Mouse (Mus musculus): Measurements from ENCODE around the gene Stard13. TPM values are rescaled to one million over a fixed set of nuclear protein-coding genes. Genes with fewer than 3 reads are reported as not detected.
A peak's percentile ranks its signal among the peaks of the same experiment; 100 is the strongest.

Stard13 gene
- polyA plus RNA-seq, 1 experiment from 2014 or later, result 3.4 TPM

- Histone ChIP-seq H3K4me1 (replicated peaks) (peaks cover 7% of the 10 kb centered on the region; the same call in 1 of the 2 replicates), H3K9me3 (no peaks in the 10 kb centered on the region), H3K4me3 (no peak overlapping the region), H3K27ac (no peak overlapping the region), H3K36me3 (no peaks in the 10 kb centered on the region), H3K27me3 (ENCODE audit: insufficient read depth, poor library complexity, severe bottlenecking) (no peaks in the 10 kb centered on the region)
- WGBS, result 82% methylated on average over 3 of the region's 3 CpGs
- DNase-seq (ENCODE audit: low spot score), result no peak
These were observed 63.4 kb downstream of the Stard13 start for GRCm38 (mm10) chr5:151170168-151170750.

DNA sequence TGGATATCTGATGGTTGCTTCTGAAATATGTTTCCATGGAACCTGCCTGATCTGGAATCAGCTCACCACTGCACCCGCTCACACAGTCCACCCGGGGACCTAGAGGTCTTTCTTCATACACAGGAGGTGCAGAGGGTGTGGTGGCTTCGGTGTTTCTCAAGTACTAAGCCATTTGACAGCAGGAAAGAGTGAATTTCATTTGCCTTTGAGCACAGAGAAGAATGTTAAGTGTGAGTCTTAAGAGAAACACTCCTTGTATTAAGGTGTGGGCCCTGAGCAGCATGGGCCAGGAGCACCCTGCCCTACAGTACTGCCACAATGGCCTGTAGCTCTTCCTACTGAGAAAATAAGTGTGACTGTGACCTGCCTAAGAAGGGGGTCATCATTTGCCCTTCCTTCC, 65.4 kb downstream of the Stard13 start:
- Histone ChIP-seq H3K4me1 (replicated peaks) (peaks cover 18% of the 10 kb centered on the region), H3K36me3 (no peaks in the 10 kb centered on the region), H3K27me3 (ENCODE audit: insufficient read depth, poor library complexity, severe bottlenecking) (no peaks in the 10 kb centered on the region), H3K9me3 (no peaks in the 10 kb centered on the region), H3K4me3 (no peak overlapping the region), H3K27ac (no peak overlapping the region)
- WGBS, result 94% methylated on average over 3 of the region's 3 CpGs
- DNase-seq (ENCODE audit: low spot score), result no peak

GRCm38 (mm10) chr5:151167641-151168040, 66.0 kb downstream of the Stard13 start:
- Histone ChIP-seq H3K36me3 (no peaks in the 10 kb centered on the region), H3K4me3 (no peak overlapping the region), H3K27ac (no peak overlapping the region), H3K9me3 (no peaks in the 10 kb centered on the region), H3K4me1 (replicated peaks) (peaks cover 18% of the 10 kb centered on the region), H3K27me3 (ENCODE audit: insufficient read depth, poor library complexity, severe bottlenecking) (no peaks in the 10 kb centered on the region)
- DNase-seq (ENCODE audit: low spot score), result no peak
- WGBS, result 84% methylated on average over 6 of the region's 6 CpGs

DNA sequence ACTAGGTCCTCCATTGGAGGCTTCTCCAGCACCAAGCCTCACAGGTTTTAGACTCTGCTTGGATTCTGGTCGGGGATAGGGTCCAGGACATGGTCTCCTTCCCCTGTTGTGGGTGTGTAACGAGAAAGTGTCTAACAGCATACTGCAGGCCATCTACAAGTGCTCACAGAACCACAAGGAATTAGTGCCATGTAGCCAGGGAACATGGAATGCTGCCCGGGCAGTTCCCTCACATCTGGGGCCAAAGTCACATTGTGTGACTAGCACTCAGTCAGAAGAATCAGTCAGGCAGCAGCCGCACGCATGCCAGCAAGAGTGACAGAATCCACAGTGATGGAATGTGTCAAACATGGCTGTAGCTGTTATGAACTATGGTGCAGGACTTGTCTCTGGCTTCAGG, 67.4 kb downstream of the Stard13 start:
- Histone ChIP-seq H3K27ac (no peak overlapping the region), H3K4me1 (replicated peaks) (peaks cover 18% of the 10 kb centered on the region), H3K27me3 (ENCODE audit: insufficient read depth, poor library complexity, severe bottlenecking) (no peaks in the 10 kb centered on the region), H3K4me3 (no peak overlapping the region), H3K9me3 (no peaks in the 10 kb centered on the region), H3K36me3 (no peaks in the 10 kb centered on the region)
- 83% methylated on average over 5 of the region's 5 CpGs for WGBS
- no peak for DNase-seq (ENCODE audit: low spot score)

DNA sequence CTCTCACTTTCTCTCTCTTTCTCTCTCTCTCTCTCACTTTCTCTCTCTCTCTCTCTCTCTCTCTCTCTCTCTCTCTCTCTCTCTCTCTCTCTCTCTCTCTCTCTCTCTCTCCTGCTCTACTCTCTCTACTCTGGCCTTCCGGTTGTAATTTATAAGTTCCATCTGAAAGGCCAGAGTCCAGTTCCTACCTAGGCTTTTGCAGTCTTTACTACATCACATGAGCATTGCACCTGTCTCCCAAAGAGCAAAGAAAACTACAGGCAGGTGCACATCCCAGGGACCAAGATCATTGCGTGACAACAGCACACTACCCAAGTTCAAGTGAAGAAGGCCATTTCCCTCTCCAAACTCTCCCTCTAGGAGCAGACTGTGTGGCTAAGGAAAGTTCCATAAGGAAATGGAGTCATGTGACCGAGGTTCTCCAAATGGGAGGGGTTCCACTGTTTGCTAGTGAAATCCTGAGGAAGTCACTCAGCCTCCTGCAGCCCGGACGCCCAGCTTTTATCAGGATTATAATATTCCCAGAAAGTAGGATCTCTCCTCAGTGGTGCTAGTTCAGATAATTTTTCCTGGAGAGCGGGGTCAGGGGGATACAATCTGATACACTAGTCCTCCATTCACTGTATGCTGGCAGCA, 68.1 kb downstream of the Stard13 start:
- no peaks in the 10 kb centered on the region for H3K27me3 ChIP-seq (ENCODE audit: insufficient read depth, poor library complexity, severe bottlenecking)
- no peak for DNase-seq (ENCODE audit: low spot score)
- 90% methylated on average over 6 of the region's 6 CpGs for WGBS
- H3K4me3 ChIP-seq, result no peak overlapping the region
- peaks cover 18% of the 10 kb centered on the region for H3K4me1 ChIP-seq (replicated peaks)
- H3K27ac ChIP-seq, result no peak overlapping the region
- no peaks in the 10 kb centered on the region for H3K9me3 ChIP-seq
- H3K36me3 ChIP-seq, result no peaks in the 10 kb centered on the region

- WGBS, result 77% methylated on average over 4 of the region's 4 CpGs
- no peaks in the 10 kb centered on the region for H3K36me3 ChIP-seq
- H3K4me1 ChIP-seq (replicated peaks), result peaks cover 18% of the 10 kb centered on the region
- no peaks in the 10 kb centered on the region for H3K9me3 ChIP-seq
- DNase-seq (ENCODE audit: low spot score), result no peak
- no peak overlapping the region for H3K4me3 ChIP-seq
- no peaks in the 10 kb centered on the region for H3K27me3 ChIP-seq (ENCODE audit: insufficient read depth, poor library complexity, severe bottlenecking)
- H3K27ac ChIP-seq, result no peak overlapping the region
These were observed 68.8 kb downstream of the Stard13 start for GRCm38 (mm10) chr5:151164815-151165214.

DNA sequence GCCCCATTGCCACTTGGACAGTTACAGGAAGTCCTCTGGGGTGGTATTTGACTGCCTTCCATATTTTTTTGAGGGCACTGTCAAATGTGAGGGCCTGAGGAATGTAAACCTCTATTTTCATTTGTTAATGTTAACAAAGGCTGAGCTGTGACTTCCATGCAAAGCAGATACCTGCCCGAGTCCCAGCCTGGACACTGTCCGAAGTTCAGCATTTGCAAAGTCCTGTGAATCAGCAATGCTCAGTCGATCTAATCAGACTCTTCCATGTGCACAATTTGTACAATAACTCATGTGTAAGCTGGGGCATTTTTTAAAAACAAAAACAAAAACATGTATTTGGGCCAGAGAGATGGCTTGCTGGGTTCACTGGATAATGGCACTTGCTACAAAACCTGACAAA, 71.0 kb downstream of the Stard13 start:
- no peak for DNase-seq (ENCODE audit: low spot score)
- no peaks in the 10 kb centered on the region for H3K27me3 ChIP-seq (ENCODE audit: insufficient read depth, poor library complexity, severe bottlenecking)
- WGBS, result 92% methylated on average over 3 of the region's 3 CpGs
- no peak overlapping the region for H3K27ac ChIP-seq
- H3K9me3 ChIP-seq, result no peaks in the 10 kb centered on the region
- H3K36me3 ChIP-seq, result no peaks in the 10 kb centered on the region
- peaks cover 14% of the 10 kb centered on the region for H3K4me1 ChIP-seq (replicated peaks)
- H3K4me3 ChIP-seq, result no peak overlapping the region

DNA sequence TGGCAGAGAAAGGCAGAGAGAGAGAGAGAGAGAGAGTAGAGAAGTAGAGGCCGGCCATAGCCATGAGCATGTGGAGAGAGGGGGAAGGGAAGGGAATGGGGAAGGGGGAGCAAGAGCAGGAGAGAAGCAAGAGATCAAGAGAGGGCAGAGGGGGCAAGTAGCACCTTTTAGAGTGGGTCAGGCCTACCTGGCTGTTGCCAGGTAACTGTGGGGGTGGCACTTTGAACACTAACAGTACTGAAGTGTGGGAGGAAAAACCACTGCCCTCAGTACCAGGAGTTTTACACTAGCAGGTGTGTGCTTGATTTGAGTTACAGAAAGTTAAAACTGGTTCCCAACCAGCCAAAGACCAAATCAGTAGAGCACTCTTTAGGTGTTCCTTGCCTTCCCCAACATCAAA, 78.4 kb downstream of the Stard13 start:
- Histone ChIP-seq H3K27ac (peak overlapping the region; percentile 42), H3K36me3 (no peaks in the 10 kb centered on the region), H3K9me3 (no peaks in the 10 kb centered on the region), H3K27me3 (ENCODE audit: insufficient read depth, poor library complexity, severe bottlenecking) (no peaks in the 10 kb centered on the region), H3K4me1 (replicated peaks) (peaks cover 14% of the 10 kb centered on the region), H3K4me3 (no peak overlapping the region)
- no peak for DNase-seq (ENCODE audit: low spot score)
- 61% methylated on average over 1 of the region's 1 CpGs for WGBS

GRCm38 (mm10) chr5:151154780-151155179, 78.9 kb downstream of the Stard13 start:
- H3K9me3 ChIP-seq, result no peaks in the 10 kb centered on the region
- no peak overlapping the region for H3K4me3 ChIP-seq
- H3K27ac ChIP-seq, result peak overlapping the region; percentile 42
- 36% methylated on average over 3 of the region's 3 CpGs for WGBS
- H3K4me1 ChIP-seq (replicated peaks), result peaks cover 14% of the 10 kb centered on the region
- H3K36me3 ChIP-seq, result no peaks in the 10 kb centered on the region
- DNase-seq (ENCODE audit: low spot score), result no peak
- H3K27me3 ChIP-seq (ENCODE audit: insufficient read depth, poor library complexity, severe bottlenecking), result no peaks in the 10 kb centered on the region

- no peak for DNase-seq (ENCODE audit: low spot score)
- WGBS, result 75% methylated on average over 4 of the region's 4 CpGs
These were observed 79.6 kb downstream of the Stard13 start for GRCm38 (mm10) chr5:151154030-151154429.

DNA sequence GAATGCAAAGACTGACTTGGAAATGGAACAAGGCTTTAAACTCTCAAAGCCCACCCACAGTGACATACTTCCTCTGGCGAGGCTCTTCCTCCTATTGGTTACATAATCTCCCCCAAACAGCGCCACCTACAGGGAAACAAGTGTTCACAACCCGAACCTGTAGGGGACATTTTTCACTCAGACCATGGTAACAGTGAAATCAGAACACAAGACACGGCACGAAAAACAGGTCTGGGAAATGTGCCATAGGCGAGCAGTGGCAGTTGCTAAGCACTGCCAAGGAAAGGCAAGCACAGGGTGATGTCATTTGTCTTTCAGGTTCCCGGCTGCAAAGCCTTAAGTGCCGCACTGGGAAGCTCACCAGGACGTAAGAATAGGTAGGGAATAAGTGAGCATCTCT, 82.1 kb downstream of the Stard13 start:
- no peak overlapping the region for H3K4me3 ChIP-seq
- H3K36me3 ChIP-seq, result no peaks in the 10 kb centered on the region
- peaks cover 14% of the 10 kb centered on the region for H3K4me1 ChIP-seq (replicated peaks)
- 96% methylated on average over 9 of the region's 9 CpGs for WGBS
- no peaks in the 10 kb centered on the region for H3K9me3 ChIP-seq
- no peak for DNase-seq (ENCODE audit: low spot score)
- no peaks in the 10 kb centered on the region for H3K27me3 ChIP-seq (ENCODE audit: insufficient read depth, poor library complexity, severe bottlenecking)
- H3K27ac ChIP-seq, result no peak overlapping the region

More at GRCm38 (mm10) chr5:151154030-151154429, 79.6 kb downstream of the Stard13 start:
- Histone ChIP-seq H3K36me3 (no peaks in the 10 kb centered on the region), H3K27me3 (ENCODE audit: insufficient read depth, poor library complexity, severe bottlenecking) (no peaks in the 10 kb centered on the region), H3K9me3 (no peaks in the 10 kb centered on the region), H3K4me3 (no peak overlapping the region), H3K4me1 (replicated peaks) (peaks cover 14% of the 10 kb centered on the region), H3K27ac (no peak overlapping the region)

DNA sequence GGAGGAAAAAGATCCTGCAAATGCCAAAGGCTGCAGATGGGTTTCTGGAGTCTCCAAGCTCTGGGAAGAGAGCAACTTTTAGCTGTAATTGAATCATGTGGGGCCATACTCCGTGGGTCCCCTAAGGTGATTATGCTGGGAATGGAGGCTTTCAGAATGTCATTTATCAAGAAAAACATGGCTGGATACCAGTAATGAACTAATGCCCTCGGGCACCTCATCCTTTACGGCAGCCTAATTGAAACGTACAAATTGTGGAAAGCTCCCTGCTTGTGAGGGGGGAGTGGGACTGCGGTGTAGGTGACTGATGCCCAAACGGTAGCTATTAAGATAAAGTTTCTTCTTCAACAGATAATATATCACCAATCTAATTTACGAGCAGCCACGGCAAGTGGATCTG, 84.1 kb downstream of the Stard13 start:
- Histone ChIP-seq H3K36me3 (no peaks in the 10 kb centered on the region), H3K27me3 (ENCODE audit: insufficient read depth, poor library complexity, severe bottlenecking) (no peaks in the 10 kb centered on the region), H3K4me3 (no peak overlapping the region), H3K4me1 (replicated peaks) (peaks cover 2% of the 10 kb centered on the region), H3K9me3 (no peaks in the 10 kb centered on the region), H3K27ac (no peak overlapping the region)
- DNase-seq (ENCODE audit: low spot score), result no peak
- 79% methylated on average over 8 of the region's 8 CpGs for WGBS

DNA sequence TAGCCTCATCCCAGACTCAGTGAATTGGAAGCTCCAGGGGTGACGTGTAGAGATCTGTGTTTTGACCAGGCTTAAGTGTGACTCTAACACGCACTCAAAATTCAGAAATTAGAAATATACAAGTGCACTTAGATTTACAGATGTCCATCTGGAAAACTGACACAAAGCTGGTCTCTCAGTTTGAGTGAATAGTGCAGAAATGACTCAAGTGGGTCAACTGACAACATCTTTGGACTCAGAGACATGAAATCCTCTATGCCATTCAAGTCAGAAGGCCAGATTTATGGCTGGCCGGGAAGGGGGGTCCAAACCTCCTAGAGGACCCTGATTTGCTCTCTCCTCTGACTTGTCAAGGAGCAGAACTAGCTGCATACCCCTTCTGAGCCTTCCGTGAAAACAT, 85.6 kb downstream of the Stard13 start:
- Histone ChIP-seq H3K4me1 (replicated peaks) (peaks cover 15% of the 10 kb centered on the region), H3K27me3 (ENCODE audit: insufficient read depth, poor library complexity, severe bottlenecking) (no peaks in the 10 kb centered on the region), H3K36me3 (no peaks in the 10 kb centered on the region), H3K9me3 (no peaks in the 10 kb centered on the region), H3K4me3 (no peak overlapping the region), H3K27ac (no peak overlapping the region)
- WGBS, result 85% methylated on average over 4 of the region's 4 CpGs
- no peak for DNase-seq (ENCODE audit: low spot score)
